Mouse (Mus musculus) cerebellum, adult (tissue): ENCODE data around the gene Sh3pxd2a.

Experiments used
- ATAC-seq: cut with Nextera tagmentation; 2 replicates; pipeline ENCODE4 v1.9.2; 2017; ENCODE audit warnings: mild to moderate bottlenecking, moderate library complexity, mixed read lengths; ENCODE audit not compliant: insufficient number of reproducible peaks, low FRiP score, low TSS enrichment

The Sh3pxd2a gene

GRCm38 (mm10) chr19:47441541-47442293, 22.5 kb downstream of the Sh3pxd2a start:
- no peak for ATAC-seq

GRCm38 (mm10) chr19:47440967-47441366, 23.2 kb downstream of the Sh3pxd2a start:
- no peak for ATAC-seq

- ATAC-seq = no peak
Measured at GRCm38 (mm10) chr19:47440435-47440803, 23.8 kb downstream of the Sh3pxd2a start.

- ATAC-seq = no peak
Measured at GRCm38 (mm10) chr19:47439726-47440434, 24.3 kb downstream of the Sh3pxd2a start.

- ATAC-seq = no peak
Measured at GRCm38 (mm10) chr19:47438445-47438844, 25.8 kb downstream of the Sh3pxd2a start.

GRCm38 (mm10) chr19:47437040-47437439, 27.2 kb downstream of the Sh3pxd2a start:
- ATAC-seq = no peak

- no peak for ATAC-seq
Measured at GRCm38 (mm10) chr19:47436236-47436635, 28.0 kb downstream of the Sh3pxd2a start.

GRCm38 (mm10) chr19:47434655-47435054, 29.5 kb downstream of the Sh3pxd2a start:
- no peak for ATAC-seq

- ATAC-seq = no peak
Measured at GRCm38 (mm10) chr19:47432339-47432738, 31.9 kb downstream of the Sh3pxd2a start.

- ATAC-seq = no peak
Measured at GRCm38 (mm10) chr19:47431189-47431931, 32.8 kb downstream of the Sh3pxd2a start.

GRCm38 (mm10) chr19:47430160-47430559, 34.0 kb downstream of the Sh3pxd2a start:
- ATAC-seq = no peak

- no peak for ATAC-seq
Measured at GRCm38 (mm10) chr19:47429245-47429644, 35.0 kb downstream of the Sh3pxd2a start.

- ATAC-seq = no peak
Measured at GRCm38 (mm10) chr19:47428794-47429193, 35.4 kb downstream of the Sh3pxd2a start.

GRCm38 (mm10) chr19:47427841-47428789, 36.1 kb downstream of the Sh3pxd2a start:
- ATAC-seq = no peak

GRCm38 (mm10) chr19:47423632-47424031, 40.6 kb downstream of the Sh3pxd2a start:
- no peak for ATAC-seq

- no peak for ATAC-seq
Measured at GRCm38 (mm10) chr19:47421128-47421898, 42.9 kb downstream of the Sh3pxd2a start.

- ATAC-seq = no peak
Measured at GRCm38 (mm10) chr19:47420539-47420938, 43.7 kb downstream of the Sh3pxd2a start.

GRCm38 (mm10) chr19:47419208-47419607, 45.0 kb downstream of the Sh3pxd2a start:
- no peak for ATAC-seq

GRCm38 (mm10) chr19:47416161-47416560, 48.0 kb downstream of the Sh3pxd2a start:
- ATAC-seq = no peak
